Mouse (Mus musculus) fat pad, adult 2 months (tissue): Measurements from ENCODE around the gene Ptpdc1.

Source experiments
- DNase-seq: peaks from one replicate; pipeline ENCODE4 v3.0.0-alpha.2; 2011; ENCODE audit warnings: low read depth, low spot score; ENCODE audit errors: extremely low read depth

Ptpdc1 gene

GRCm38 (mm10) chr13:48625433-48626184 lies at the start of gene Ptpdc1:
Gene Ptpdc1 (minus strand): TSS chr13:48625664.
- DNase-seq: peak; percentile 16

GRCm38 (mm10) chr13:48674609-48675008 lies 49.1 kb upstream of the Ptpdc1 start:
- no peak for DNase-seq

- no peak for DNase-seq
Measured at GRCm38 (mm10) chr13:48672312-48672840, 46.9 kb upstream of the Ptpdc1 start.

- DNase-seq: no peak
Measured at GRCm38 (mm10) chr13:48668976-48669534, 43.6 kb upstream of the Ptpdc1 start.

GRCm38 (mm10) chr13:48668091-48668975 lies 42.9 kb upstream of the Ptpdc1 start:
- no peak for DNase-seq

GRCm38 (mm10) chr13:48667461-48667860 lies 42.0 kb upstream of the Ptpdc1 start:
- no peak for DNase-seq

GRCm38 (mm10) chr13:48665656-48666597 lies 40.5 kb upstream of the Ptpdc1 start:
- no peak for DNase-seq

GRCm38 (mm10) chr13:48664916-48665655 lies 39.6 kb upstream of the Ptpdc1 start:
- DNase-seq: no peak

- DNase-seq: no peak
Measured at GRCm38 (mm10) chr13:48663988-48664339, 38.5 kb upstream of the Ptpdc1 start.

GRCm38 (mm10) chr13:48663211-48663987 lies 37.9 kb upstream of the Ptpdc1 start:
- DNase-seq: no peak

GRCm38 (mm10) chr13:48662431-48663143 lies 37.1 kb upstream of the Ptpdc1 start, which contains the start of gene Barx1:
Gene Barx1 (plus strand): TSS chr13:48662998.
- DNase-seq: no peak

- no peak for DNase-seq
Measured at GRCm38 (mm10) chr13:48661561-48661960, 36.1 kb upstream of the Ptpdc1 start.

GRCm38 (mm10) chr13:48660741-48661140 lies 35.3 kb upstream of the Ptpdc1 start:
- DNase-seq: no peak

- no peak for DNase-seq
Measured at GRCm38 (mm10) chr13:48660221-48660734, 34.8 kb upstream of the Ptpdc1 start.

GRCm38 (mm10) chr13:48659254-48660220 lies 34.1 kb upstream of the Ptpdc1 start:
- no peak for DNase-seq

GRCm38 (mm10) chr13:48658588-48659253 lies 33.3 kb upstream of the Ptpdc1 start:
- DNase-seq: no peak
